Mouse (Mus musculus) ES-Bruce4 (cell line): ENCODE measurements around the gene Cpe.

Experiments
- CTCF ChIP-seq: IDR thresholded peaks from one replicate; pipeline ENCODE4 v1.8.1; 2011; ENCODE audit warnings: low read depth, low read length
- EP300 ChIP-seq: IDR thresholded peaks from 2 replicates; pipeline ENCODE4 v1.6.1; 2011; ENCODE audit warnings: low read depth, low read length; ENCODE audit not compliant: insufficient read depth
- POLR2A ChIP-seq: IDR thresholded peaks from one replicate; pipeline ENCODE4 v1.8.1; 2011; ENCODE audit warnings: low read length; ENCODE audit not compliant: insufficient read depth

GRCm38 (mm10) chr8:64548054-64548850 lies 144.6 kb downstream of the Cpe start:
- TF ChIP-seq POLR2A = no peak
- peak; percentile 15 for TF ChIP-seq CTCF
- no peak for TF ChIP-seq EP300
